Mouse (Mus musculus) testis, postnatal 10 days (tissue): ENCODE data around the gene Pdhb.
"Not testable (repeated sequence)": the region's sequence is repeated elsewhere in the genome, so short reads cannot be mapped to it uniquely, and the experiment has no call there.

Experiments used
- DNase-seq: peaks from one replicate; pipeline ENCODE4 v3.0.0; 2021; ENCODE audit warnings: low spot score

The Pdhb gene

DNA sequence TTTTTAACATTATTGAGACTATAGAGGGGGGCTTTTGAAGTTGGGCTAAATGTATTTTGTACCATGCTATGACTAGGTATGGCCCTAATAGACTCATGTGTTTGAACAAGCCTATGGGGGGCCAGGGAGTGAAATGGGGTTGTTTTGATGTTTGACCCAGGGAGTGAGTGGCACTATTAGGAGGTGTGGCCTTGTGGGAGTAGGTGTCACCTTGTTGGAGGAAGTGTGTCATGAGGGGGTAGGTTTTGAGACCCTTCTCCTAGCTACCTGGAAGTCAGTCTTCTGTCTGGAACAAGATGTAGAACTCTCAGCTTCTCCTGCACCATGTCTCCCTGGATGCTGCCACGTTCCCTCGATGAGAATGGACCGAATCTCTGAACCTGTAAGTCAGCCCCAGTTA, 17.7 kb upstream of the Pdhb start:
- DNase-seq: no peak

DNA sequence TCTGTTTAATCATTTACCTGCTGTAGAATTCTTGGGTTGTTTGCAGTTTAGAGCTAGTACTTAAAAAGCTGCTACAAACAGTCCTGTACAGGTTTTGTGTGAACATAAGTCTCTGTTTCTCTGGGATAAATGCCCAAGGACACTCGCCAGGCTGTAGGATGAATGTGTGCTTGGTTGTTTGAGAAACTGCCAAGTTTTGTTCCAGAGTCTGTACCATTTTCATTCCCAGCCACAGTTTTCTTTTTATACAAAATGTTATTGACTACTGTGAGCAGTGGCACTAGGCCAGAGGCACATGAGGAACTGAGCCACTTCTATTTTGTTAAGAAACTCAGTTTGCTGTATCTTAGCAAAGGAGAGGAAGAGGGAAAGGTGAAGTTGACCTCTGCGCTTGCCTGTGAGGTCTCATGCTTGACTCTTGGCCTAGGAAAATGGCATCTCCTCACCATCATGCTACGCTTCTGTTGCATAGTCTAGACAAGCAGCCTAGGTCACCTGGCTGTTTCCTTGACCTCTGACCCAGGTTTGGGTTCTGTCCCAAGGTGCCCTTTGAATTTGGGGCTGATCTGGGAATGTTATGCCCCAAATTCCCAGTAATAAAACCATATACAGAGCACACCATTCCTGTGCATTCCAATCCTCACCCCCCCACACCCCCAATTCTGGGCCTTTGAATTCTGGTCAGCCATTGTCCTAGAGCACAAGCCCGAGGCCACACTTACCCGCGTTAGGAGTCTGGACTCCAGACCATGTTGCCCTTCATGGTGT, 13.6 kb upstream of the Pdhb start:
- no peak for DNase-seq

DNA sequence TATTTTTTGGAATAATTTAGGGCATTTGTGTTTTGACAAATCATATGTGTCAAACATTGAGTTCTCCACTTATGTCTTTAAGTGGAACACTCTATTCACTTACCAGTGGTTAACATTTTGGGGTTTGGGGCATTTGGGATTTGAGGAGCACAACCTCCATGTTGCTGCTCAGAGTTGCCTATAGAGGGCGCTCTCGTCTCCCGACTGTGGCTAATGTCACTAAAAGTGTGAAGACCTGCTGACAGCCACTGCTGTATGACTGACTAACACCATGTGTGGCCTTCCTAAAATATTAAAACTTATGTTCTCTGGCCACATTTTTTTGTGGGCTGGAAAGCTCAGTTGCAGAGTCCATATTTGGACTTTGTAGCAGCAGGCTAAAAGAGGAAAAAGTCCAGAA, 10.5 kb upstream of the Pdhb start:
- no peak for DNase-seq

DNA sequence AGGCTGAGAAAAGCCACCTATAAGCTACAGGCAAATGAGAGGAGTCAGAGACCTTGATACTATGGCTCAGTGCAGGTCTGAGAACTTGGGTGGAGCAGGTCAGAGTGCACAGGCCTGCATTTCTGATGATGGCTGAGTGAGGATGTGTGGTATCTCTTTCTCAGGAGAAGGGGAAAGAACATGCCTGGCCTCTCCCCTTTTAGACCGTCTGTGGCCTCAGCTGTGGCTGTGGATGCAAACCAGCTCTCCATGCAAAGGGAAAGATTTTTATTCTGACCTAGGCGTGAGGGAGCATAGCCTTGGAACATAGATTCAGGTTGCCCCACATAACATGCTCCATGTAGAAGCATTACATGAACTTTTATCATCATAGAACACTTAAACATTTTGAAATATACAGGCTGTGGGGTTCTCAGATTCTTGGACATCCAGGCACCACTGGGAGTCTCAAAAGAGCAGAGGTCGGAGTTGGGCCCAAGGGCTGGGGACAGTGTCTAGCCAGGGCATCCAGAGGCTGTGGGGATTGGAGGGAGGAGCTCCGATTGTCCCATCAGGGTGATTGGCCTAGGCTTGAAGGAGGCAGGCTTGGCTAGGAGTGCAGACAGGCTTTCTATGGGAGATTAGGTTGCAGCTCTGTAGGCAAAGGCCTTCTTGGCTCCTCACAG, 7.7 kb upstream of the Pdhb start:
- DNase-seq: no peak

DNA sequence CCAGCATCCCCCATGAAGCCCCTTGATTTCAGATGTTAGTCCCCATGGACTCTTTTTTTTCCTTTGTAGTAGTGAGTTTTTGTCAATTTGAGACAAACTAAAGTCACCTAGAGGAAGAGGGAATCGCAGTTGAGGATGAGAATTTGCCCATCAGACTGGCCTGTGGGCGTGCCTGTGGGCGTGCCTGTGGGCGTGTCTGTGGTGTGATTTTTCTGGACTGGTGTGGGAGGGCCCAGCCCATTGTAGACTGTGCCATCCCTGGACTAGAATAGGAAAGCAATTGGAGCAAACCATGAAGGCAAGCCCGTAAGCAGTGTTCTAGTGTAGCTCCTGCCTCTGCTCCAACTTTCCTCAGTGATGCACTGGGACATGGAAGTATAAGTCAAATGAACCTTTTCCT, 3.4 kb upstream of the Pdhb start:
- peak; percentile 56 for DNase-seq

DNA sequence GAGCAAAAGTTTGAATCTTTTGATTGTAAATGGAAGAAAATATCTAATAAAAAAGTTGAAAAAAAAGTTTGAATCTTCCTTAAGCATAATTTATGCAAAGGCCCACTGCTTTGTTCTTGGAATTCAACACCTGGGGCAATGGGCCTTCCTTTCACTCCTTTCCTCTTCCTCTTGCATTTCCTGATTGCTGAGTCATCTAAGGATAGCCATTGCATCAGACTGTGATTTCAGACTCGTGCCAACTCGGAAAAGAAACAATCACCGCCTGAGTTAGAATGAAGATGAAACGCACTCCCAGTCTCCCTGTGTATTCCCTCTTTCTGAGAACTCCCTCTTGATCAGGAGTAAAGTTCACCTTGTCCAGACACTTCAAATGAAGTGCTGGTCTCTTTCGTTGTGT, 1.8 kb upstream of the Pdhb start:
- DNase-seq: no peak

DNA sequence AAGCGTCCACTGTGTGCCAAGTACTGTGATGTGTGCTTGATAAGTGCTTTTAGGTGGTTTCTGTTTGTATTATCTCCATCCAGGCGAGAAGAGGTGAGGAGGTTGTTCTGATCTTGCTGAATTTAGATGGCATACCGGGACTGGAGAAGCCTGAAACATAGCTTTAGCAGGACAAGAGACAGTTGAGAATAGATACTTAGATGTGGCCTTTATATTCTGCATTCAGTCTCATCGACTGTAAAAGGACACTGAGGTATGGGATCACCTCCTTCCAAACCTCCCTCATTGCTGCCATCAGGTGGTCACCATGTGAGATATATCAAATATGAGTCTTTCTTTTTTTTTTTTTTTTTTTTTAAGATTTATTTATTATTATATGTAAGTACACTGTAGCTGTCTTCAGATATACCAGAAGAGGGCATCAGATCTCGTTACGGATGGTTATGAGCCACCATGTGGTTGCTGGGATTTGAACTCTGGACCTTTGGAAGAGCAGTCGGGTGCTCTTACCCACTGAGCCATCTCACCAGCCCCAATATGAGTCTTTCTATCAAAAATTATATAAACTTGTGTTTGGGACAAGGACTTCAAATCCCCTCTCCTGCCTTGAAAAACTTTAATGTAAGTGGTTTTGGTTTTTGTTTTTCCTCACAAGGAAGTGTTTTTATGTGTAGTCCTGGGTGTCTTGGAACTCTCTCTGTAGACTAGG, 871 bp upstream of the Pdhb start:
- not testable (repeated sequence) for DNase-seq

DNA sequence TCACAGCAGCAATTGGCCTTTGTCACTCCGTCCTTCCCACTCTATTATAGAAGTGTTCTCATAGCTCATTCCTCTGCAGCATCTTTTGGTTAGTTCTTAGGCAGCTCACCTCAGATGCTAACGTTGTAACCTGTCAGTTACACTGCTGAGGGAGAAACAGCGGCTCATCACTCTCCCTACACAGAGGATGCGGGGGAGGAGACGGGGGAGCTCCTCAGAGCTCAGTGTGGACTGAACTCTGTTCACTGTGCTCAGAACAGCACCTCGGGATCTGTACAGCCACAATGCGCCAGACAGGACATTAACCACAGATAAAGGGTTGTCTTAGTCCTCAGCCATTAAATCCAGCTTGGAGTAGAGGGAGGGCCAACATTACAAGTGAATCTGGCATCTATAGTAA, 8.4 kb downstream of the Pdhb start:
- DNase-seq: peak; percentile 62

DNA sequence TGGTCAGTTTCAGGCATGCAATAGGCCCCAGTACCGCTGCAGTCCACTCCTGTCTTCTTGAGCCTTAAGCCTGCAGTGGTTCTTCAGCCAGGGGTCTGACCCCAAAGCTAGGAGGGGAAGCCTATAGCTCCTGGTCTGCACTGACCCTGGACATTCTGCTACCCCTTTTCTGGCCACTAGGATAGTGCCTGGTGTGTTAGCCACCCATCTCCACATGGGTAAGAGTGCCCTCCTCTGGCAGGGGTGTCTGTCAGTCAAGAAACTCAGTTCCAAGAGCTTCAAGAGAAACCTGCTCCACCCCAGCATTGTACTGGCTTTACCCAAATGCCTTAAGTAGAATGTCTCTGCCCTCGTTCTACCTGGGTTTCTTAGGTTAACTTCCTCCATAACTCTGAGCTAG, 11.0 kb downstream of the Pdhb start:
- DNase-seq: peak; percentile 54

DNA sequence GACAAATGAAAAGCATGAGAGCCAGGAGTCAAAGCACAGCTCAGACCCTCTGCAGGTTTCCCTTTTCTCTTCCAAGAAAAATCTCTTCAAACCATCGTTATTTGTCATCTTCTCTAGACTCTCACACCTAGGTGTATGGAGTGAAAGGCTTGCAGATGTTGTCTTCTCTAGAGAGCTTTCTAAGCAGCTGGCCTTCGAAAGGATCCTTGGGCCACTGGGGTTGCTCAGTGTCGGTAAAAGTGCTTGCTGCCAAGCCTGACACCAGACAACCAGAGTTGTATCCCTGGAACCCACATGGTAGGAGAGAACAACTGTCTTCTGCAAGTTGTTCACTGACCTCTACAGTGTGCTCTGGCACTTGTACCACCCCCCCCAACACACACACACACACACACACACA, 13.7 kb downstream of the Pdhb start:
- DNase-seq: no peak

DNA sequence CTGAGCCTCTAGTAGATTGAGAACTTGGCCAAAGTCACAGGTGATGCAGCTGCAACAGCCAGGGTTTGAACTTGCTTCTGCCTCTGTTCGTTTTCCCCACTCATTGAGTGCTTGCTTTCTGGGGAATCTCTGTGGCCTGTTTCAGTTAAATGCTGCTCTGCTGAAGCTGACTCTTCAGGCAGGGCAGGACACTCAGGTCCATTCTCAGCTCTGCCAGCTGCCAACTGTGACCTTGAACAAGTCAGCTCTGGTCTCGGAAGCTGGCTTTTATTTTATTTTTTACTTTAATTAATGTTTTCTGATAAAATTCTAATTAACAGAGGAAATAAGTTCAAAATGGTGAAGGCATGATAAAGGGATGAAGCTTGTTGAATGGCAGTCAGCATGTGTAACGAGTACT, 14.1 kb downstream of the Pdhb start:
- DNase-seq: no peak

DNA sequence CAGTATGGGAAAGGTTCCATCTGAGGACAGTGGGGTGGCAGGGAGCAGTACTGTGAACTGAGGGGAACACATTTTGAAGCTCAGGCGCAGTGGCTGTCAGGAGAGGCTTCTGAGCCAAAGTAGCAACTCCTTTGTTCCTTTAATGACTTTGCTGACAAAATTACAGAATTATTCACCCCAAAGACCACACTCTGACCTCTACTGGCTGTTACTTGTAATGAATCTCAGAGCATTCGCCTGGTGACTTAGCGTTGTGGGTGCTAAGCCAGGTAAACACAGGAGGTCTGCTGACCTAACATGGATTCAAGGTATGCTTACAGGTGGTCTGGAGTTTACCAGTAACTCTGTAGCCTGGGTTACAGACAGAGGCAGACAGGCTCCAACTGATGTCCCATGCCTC, 15.9 kb downstream of the Pdhb start:
- no peak for DNase-seq

DNA sequence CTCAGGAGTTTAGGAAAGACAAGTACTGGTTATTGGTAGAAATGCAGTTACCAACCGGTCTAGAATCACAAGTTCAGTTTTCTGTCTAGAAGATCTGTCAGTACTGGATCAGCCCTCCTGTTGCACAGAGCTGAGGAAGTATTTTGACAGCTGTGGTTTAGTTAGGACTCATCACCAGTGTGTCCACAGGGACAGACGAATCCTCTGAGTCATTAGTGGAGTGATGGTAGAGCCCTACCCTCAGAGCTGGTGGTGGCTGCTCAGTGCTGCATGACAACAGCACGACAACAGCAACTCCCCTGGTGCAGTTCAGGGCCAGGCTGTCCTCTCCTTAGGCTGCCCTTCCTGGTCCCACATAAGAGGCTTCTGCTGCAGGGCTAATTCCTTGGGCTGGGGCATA, 18.8 kb downstream of the Pdhb start:
- no peak for DNase-seq

DNA sequence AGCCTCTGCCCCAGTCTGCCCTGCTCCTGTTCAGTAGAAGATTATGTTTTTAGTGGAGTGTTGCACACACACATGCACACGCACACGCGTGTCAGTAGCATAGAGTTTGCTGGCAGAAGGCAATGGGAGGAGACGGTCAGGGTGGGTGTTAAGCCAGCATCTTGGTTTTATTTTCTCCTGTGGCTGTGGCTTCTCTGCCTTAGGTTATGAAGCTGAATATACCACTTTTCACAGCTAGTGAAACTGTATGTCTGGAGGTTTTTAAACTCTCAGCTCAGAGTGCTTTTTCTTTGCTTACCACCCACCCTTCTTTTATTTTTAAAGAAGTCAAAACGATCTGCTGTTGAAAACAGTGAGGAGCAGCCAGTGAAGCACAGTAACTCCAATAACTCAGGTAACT, 21.1 kb downstream of the Pdhb start:
- no peak for DNase-seq

DNA sequence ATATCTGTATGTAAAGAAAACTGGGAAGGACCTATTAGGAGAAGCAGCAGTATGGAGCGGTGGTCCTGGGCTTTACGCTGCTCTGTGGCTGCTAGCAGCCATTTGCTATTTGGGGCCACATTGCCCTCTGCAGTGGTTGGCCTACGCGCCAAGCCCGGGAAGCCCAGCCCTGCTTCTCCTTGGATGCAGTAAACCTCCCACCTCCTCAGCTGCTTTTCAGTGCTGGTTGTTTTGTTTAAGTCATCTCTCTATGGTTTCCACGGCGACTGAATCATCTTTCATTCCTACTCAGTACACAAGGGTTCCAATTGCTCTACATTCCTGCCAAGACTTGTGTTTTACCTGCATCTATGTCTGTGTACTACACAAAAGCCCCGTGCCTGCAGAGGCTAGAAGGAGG, 24.0 kb downstream of the Pdhb start:
- no peak for DNase-seq

DNA sequence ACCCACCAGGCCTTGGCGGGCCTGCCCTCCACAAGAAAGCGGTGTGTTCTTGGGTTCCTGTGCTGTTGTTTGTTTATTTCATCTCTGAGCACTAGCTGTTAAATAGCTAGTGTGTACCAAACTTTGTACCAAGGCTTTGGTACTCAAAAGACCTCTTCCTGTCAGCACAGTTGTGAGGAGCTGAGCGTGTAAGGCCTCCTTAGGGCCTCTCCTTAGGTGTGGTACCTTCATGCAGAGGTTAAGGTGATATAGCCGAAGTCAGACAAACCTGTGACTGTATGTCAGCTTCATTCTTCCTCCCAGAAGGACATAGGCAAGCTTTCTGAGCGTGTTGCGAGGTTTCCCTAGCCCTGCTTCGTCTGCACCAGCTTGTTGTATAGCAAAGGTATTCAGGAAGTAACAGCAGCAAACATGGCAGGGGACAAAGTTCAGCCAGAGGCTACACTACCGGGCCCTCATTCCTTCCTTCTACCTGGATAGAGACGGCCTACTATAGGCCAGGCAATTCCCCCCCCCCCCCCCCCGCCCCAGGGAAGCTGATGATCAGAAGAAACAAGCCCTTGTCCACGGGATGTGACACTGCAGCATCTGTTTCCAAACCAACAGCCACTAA, 26.1 kb downstream of the Pdhb start:
- no peak for DNase-seq

DNA sequence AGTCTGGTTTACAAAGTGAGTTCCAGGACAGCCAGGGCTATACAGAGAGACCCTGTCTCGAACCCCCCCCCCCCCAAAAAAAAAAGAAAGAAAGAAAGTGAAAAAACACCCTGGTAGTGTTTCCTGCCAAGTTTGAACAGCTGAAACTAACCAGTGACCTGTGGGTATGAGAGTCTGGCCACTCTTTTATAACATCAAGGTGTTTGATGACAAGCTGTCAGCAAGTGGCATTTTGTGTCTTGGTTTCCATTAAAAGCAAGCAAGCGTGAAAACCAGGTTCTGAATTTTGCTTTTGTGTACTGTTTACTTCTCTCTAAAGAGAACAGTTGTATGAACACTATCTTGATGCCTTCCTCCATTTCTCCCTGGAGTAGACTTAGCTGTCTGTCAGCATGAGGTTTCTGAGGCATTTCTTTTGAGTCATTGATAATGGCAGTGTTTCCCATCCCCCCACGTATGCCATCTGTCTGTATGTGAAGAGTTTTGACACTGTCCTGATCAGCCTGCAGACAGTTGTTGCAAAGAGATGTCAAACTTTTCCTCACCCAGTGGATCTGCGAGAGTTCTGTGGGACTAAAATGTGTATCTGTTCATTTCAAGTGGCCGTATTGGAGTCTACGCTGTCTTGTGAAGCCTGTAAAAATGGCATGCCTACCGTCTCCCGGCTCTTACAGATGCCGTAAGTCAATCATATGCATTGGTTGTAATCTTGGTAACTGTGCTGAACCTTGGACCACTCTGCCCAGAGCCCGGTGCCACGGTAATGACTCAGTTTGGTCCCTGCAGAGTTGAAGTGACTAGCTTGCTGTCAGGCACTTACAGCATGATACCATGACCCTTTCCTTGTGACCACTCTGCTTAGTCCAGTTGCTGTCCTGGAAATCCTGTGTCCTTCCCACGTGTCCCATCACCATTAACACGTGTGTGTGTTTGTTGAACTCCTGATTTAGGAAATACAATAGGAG, 26.9 kb downstream of the Pdhb start:
- no peak for DNase-seq

DNA sequence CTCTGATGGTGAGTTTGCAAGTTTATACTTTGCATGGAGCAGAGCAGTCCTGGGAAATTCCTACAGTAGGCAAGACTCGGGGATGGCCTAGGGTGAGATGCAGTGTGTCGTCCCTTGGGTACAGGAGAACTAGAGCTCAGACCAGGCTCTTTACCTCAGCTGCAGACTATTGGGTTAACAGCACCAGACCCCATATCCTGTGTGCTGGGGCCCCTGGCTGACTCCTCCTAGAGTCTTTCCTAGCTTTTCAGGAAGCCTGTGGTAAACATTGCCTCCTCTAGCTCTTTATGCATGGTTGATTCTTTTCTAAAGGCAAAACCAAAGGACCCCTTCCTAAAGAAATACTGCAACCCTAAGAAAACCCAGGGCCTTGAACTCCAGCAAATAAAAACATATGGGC, 31.7 kb downstream of the Pdhb start:
- no peak for DNase-seq

DNA sequence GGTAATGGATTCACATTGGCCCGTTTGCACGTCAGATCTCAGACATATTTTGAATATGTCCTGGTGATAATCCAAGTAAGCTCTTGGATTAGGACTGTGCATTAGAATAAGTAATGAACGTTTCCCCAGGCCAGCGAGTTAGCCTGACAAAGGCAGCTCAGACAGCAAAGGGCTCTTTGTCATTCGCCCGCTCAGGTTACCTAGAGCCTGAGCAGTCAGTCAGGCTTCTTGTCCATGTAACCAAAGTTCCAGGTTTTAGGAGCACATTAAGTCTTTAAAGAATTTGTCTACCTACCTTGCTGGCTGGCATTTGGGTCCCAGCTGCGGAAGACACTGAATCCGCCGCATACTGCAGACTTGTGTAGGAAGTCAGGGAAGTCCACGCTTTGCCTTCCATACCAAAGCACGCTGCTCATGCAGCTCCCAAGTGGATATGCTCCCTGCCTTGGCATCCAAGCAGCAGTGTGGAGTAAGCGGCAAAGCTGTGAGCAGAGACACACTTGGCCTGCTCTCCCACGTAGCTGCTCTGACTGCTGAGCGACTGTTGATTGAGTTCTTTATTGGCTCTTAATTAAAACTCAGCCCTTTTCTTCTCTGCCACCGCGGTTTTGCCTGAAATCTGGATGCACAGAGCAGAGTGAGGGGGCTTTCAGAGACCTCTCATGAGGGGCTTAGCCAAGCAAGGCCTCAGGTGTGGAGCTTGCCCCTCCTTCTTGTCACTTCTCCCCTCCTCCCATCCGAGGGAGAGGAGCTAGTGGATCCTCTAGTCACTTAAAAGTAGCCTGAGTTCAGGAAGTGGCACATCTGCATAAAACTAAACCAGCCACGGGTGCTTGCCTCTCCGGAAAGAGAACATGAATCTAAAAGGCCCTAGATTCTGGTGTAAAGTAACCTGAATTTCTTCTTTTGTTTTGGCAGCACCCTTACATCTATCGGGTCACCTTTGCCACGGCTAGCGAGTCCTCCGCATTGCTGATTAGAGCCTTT, 32.8 kb downstream of the Pdhb start:
- DNase-seq: no peak

DNA sequence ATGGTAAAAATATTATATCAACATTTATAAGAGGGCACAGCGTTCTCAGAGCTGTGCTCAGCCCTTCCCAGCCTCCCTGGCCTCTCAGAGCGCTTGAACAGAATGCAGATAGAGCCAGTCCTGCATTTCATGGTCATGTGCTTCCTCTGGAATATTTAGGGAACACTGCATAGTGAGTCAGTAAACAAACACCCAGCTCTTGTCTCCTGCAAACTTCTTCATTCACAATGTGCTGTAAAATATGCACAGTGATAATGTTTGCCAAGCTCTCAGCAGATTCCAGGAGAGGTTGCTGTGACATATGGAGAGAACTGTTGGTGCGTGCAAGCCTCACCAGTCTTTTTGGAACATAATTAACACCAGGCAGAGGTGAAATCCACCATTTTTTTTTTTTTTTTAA, 37.7 kb downstream of the Pdhb start:
- DNase-seq: no peak

DNA sequence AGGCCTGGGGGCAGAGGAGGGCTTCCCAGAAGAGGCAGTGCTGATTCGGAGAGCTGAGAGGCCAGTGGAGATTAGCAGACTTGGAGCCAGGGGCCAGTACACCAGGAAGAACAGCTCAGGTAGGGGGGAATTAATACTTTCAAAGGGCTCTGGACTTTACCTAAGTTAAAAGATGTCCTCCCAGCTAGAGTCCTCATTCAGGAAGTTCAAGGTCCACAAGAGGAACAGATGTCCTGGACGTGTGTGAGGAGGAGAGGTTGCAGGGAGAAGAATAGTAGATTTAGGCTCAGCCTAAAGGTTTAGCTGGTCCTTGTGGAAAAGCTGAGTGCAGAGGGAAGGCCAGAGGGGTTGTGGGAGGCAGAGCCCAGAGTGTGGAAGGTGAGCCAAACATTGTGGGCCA, 38.6 kb downstream of the Pdhb start:
- no peak for DNase-seq
